Mouse (Mus musculus) right cerebral cortex, postnatal 25 days (tissue): ENCODE measurements around the gene Mtf2.
"Not testable (repeated sequence)": the region's sequence is repeated elsewhere in the genome, so short reads cannot be mapped to it uniquely, and the experiment has no call there.

ENCODE experiments used
- DNase-seq: peaks from one replicate; pipeline ENCODE4 v3.0.0; 2022

The Mtf2 gene

GRCm38 (mm10) chr5:108085440-108085839, 20.0 kb downstream of the Mtf2 start:
- no peak for DNase-seq

GRCm38 (mm10) chr5:108092731-108093130, 27.3 kb downstream of the Mtf2 start:
- DNase-seq = not testable (repeated sequence)

GRCm38 (mm10) chr5:108097676-108098075, 32.2 kb downstream of the Mtf2 start:
- no peak for DNase-seq

DNA sequence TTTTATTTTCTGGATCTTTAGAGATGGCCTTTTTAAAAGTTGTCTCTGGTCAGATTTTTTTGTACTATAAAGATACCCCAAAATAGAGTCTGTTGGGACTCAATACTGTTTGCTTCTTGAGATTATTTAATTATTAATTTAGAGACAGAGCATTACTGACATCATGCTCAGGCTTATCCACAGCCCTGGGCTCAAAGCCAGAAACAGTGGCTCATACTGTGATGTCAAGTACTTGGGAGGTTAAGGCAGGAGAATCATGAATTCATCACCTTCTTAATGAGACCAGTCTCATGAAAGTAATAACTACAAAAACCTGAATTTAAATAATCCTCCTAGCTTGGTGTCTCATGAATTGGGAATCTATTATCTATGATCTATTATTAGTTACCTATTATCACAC, 34.7 kb downstream of the Mtf2 start:
- DNase-seq = no peak

GRCm38 (mm10) chr5:108104306-108104705, 38.8 kb downstream of the Mtf2 start:
- no peak for DNase-seq

DNA sequence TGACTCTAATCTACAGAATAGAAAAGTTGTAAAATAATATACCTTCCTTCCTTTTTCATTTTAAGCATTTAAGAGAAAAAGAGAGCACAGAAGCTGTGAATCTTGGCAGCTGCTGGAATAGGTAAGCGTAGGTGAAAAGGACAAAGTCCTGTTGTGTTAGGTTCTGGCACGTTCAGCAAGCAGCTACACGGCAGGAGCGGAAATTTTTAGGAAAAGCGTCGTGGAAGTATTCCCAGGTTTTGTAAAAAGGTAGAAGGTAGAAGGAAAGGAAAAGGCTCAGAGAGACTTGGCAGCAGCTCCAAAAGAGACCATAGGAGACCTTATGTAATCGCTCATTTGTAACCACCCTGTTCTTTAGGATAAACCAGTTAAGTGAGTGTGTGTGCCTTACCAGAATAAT, 43.9 kb downstream of the Mtf2 start:
- DNase-seq = no peak

GRCm38 (mm10) chr5:108117693-108118092, 52.2 kb downstream of the Mtf2 start:
- no peak for DNase-seq

GRCm38 (mm10) chr5:108120221-108120900, 54.9 kb downstream of the Mtf2 start:
- no peak for DNase-seq

GRCm38 (mm10) chr5:108131849-108132440, 66.5 kb downstream of the Mtf2 start:
- no peak for DNase-seq

GRCm38 (mm10) chr5:108132441-108133243, 67.2 kb downstream of the Mtf2 start, which contains the start of the genes Tmed5 and Ccdc18:
Gene Tmed5 (minus strand): TSS chr5:108132620.
Gene Ccdc18 (plus strand): TSS chr5:108132875.
- peak; percentile 96 for DNase-seq

DNA sequence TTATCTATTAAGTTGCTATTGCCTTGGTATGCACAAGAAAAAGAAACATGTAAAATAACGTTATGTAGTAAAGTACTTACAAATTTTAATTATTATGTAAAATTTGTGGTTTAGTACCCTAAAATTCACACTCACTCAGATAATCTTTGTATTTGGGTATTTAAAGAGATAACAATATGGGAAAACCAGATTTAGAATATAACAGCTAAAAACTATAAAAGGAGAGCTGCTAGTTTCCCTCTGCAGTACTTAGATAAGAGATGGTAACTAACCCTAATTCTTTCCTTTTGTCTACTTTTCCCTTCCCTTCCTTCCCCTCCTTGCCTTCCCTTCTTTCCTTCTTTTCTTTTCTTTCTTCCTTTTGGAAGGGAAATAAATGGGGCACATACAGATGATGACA, 87.1 kb downstream of the Mtf2 start:
- no peak for DNase-seq
